Mouse (Mus musculus) NIH3T3 (cell line): ENCODE data around the gene Mitf.

ENCODE experiments used
- DNase-seq: peaks from one replicate; pipeline ENCODE4 v3.0.0-alpha.2; 2012; ENCODE audit warnings: low read depth

The Mitf gene

DNA sequence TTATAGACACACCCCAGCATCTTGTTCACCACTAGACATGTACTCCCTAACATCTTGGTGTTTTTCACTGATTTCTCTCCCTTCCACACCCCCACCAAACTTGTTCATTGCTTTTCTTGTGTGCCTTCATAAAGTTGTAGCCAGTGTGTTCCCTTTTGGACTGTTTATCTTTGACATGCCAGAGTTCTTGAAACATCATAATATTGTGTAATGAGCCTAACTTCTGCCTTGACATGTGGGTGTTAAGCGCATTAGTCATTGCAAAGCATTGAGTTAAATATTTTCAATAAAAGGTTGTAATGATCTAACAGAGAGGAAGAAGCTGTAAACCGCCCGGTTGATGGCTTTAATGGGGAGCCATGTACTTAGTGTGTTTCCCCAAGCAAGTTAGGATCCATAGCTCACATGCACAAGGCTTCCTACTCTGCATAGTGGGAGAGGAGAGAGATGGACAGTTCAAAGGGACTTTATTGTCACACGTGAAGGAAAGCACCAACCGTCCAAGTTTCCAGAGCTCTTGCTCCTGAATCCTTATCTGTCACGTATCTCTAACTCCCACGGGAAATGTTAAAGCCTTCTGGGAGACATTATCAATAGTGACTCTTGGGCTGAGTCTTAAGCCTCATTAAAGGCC lies 19.9 kb downstream of the Mitf start:
- DNase-seq: peak; percentile 72

DNA sequence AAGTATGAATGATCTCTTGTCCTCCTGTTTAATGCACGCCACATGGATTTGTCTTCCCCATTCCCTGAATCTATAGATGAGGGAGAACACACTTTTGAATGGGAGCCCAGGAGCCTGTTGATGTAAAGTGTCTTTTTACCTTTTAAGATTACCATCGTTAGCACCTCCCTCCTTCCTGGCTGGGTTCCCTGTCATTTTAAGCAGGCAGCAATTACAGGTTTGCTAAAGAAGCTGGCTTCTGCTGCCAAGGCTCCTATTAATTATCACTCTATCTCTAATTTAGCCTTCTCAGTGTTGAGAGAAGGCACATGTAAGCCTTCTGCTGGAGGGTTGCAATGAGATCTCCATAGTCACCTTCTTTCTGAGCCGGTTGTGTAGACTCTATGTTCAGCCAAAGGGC lies 21.2 kb downstream of the Mitf start:
- no peak for DNase-seq

DNA sequence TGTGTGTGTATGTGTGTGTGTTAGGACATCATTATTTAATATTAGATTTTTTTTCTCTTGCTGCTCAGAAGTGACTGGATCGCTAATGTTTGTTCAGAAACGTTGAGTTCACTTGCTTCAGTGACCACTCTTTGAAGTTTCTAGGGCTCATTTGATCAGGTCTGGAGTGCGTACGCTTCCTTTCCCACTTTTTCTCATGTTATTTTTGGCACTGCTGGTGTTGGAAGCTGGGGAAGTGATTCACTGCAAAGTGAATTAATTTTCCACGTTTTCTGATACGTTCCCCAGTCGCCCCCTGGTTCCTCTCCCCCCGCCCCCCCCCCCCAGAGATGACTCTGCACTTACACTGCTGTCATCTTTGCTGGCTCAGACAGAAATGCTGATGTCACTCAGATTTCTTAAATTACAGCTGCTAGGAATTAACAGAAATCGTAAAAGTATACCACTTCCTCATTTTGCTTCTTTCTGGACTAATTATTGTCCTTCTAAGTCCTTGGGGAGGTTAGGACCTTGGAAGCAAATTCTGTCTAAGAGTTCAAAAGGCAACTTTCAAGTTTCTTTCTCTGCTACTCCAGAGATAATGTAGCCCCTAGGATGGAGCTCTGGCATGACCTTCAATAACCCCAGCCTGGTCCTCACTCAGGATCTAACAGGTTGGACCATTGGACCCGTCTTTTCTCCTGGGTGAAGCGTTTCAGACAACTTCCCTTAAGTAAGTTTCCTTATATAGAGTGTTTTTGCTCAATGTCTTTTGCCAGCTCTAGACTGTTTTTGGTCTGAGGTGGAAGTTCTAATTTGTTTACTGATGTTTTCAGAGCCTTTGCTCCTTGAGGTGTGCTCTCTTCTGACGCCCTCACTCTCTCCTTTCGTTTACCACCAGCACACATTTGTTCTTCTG lies 22.2 kb downstream of the Mitf start:
- peak; percentile 64 for DNase-seq

DNA sequence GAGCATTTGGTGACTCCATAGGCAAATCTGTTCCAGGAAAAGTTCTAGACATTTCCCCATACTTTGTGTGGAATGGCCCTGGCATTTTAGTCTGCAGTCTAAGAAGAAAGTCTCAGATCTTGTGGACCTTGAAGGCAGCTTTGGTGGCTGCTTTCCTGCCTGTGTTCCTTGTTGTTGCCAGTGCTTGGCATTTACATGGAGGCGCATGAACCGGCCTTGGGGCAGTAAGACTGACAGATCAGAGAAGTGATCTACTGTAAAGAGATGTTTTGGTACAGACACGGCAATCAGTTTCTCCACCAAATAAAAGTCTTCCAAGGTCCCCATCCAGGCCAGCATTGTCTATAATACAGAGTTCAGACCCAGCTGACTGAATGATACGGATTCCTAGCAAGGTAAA lies 25.6 kb downstream of the Mitf start:
- DNase-seq: no peak

DNA sequence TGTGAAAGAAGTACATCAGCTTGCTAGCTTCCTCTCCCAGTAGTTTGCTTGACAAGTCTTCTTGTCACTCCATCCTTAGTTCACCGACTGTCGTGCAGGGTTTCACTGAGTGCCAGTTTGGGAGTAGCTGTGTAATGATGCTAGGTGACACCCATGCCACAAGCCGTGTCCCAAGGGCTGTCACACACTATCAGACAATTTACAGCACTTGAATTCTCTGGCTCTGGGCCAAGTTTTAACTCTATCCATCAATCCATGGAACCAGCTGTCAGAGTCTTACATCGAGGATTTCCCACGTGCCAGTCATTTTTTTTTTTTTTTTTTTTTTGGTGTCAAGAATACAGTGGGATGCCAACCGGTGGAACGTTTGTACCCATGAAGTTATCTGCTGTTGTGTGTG lies 29.3 kb downstream of the Mitf start:
- DNase-seq: no peak

DNA sequence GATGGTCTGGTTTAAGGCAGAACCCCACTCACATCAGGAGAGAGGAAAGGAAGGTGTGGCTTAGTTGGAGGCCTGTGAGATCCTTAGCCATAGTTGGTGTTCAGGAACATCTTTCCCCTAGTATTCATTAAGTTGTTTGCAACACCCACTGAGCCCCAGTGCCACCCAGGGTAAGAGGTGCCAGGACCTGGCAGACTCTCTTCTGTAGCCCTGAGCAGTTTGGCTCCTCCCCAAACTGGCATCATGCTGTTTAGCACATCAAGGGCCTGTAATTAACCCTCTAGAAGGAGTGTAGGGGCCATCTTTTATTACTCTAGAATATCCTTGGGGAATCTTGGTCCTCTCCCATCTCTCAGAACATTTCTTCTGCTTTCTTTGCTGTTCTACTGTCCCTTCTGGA lies 30.9 kb downstream of the Mitf start:
- DNase-seq: no peak

DNA sequence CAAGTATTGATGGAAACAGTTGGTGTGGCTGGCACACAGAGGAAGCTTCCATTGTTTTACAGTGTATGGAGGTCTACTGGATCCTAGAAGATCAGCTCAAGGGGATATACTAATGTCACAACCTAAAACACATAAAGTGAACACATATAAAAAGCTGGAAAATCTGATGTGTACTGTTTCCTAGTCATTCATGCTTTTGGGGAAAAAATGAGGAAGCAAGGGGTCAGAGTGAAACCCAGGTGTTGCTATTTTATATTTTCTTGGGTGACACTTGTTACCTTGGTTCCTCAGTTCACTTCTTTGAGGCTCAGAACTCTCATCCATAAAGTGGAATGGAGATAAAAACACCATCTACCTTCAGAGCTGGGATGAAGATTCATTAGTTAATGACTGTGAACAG lies 32.7 kb downstream of the Mitf start:
- no peak for DNase-seq

DNA sequence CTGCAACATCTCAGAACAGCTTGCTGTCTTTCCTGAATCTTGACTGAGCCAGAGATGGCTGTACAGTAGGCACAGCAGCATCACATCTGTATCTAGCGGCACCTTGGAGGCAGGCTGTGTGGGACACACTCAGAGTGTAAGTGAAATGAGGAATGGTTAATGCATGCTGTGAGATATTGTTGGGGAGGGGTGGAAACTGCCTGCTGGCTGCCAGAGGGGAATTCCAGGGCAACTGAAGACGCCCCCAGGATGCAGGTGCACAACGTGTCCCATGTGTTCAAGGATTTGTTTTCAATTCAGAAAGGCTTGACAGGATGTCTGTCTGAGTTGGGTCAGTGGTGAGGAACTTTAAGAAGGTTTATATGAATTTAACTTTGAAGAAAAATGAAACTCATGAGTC lies 37.3 kb downstream of the Mitf start:
- no peak for DNase-seq

DNA sequence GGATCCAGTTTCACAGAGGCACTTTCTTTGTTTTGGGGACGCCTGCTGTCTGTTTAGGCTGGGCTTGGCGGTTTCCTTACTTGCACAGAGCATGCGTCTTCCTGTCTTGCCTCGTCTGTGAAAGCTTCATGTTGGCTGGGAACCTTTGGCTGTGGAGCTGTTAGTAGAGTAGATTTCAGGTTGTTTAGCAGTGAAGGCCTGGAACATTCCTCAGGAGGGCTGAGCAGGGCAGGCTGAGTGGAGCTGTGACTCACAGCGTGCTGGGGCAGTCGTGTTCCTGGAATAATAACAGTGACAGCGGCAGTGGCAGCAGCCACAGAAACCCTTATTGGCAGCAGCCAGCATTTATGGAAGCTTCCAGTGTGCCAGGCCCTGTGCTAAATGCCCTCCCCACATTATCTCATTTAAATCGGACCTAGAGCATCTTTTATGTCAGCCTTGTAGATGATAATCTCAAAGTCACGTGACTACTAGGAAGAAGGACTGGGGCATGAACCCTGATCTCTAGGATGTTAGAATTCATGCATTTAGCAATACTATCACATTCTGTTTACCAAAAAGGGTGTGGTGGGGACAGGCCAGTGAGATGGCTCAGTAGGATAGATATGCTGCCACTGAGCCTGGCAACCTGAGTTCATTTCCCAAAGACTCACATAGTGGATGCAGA lies 41.5 kb downstream of the Mitf start:
- DNase-seq: peak; percentile 71

DNA sequence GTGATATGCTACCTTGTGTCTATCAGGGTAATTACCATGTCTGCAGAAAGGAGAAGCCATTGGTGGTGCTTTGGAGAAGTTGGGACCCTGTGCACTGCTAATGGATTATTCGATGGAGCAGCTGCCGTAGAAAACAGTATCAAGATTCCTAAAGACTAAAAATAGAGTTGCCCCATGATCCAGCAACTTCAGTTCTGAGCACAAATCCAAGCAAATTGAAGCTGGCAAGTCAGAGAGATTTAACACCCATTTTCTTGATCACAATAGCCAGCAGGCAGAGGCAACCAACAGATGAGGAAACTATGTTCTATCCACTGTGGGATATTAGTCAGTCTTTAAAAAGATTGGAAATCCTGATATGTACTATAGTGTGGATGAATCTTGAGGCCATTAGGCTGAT lies 47.4 kb downstream of the Mitf start:
- peak; percentile 89 for DNase-seq

DNA sequence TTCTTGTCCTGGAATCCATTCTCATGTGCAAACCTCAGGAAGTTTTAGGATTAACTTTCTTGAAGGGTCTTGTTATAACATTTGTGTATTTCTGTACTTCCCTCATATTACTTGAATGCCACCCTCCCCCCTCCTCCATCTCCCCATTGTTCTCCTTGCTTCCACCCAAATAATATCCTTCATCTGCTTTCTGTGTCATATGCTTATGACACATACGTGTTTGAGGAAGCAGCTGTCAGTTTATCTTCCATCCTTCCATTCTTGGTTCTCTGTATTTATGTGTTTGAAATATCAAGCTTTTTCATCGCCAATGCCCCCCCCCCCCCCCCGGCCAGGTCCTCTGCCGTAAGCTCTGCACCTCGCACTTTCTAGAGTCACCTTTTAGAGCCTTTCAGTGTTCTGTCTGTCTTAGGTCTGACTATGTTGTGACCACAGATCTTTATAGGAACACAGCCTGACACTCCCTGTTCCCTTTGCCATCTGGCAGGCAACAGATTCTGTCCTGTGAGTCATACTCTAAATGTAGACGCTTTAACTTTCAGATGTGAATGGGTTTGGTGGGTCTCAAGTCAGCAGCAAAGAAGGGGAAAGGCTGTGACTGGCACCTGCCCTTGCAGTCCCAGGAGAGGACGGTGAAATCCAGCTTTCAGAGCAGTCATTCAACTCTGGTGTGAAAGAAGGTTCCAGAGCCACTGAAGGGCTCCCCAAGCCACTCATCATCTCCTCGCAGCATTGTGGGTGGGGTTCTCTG lies 48.7 kb downstream of the Mitf start:
- DNase-seq: peak; percentile 67

DNA sequence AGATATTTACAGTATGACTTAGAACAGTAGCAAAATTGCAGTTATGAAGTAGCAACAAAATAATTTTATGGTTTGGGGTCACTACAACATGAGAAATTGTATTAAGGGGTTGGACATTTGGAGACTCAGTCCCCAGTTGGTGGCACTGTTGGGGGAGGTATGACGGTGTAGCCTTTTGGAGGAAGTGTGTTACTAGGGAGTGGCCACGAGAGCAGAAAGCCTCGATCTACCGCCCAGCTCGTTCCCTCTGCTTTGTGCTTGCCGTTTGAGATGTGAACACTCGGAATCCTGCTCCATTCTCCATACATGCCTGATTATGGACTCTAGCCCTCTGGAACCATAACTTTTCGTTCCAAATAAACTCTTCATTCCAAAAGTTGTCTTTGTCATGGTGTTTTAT lies 49.6 kb downstream of the Mitf start:
- DNase-seq: no peak

DNA sequence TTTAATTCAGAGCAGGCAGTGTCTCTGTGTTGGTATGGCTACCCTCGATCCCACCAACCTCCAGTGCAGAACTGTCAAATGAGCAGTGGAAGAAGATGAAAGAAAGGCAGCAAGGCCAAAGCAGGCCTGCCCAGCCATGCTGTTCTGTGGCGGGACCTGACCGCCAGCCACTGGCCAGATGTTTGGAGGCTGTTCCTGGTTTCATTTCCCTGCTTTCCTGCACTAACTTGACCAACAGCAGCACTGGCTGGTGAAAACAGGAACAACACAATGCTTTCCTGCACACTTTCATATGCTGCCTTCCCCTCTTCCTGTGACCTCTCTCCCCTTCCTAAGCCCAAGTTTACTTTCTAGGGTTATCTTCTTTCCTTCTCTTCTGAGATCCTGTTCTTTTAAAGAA lies 50.8 kb downstream of the Mitf start:
- peak; percentile 47 for DNase-seq

DNA sequence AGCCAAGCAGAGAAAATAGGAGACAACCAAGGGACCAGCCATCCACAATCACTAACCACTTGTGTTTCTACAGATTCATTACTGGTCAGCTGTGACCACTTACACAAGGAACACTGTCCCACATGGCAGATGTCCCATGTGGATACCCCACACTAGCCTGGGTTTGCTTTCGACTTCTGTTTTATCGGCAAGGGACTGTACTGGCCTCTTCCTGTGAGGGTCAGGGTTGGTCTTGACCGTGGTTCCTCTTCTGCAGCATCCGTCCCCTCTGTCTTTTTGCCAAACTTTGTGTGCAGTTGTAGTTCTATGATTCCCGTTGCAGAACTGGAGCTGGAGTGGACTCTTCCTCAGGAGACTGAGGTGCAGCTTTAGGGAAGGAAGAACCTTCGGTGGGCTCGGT lies 59.7 kb downstream of the Mitf start:
- no peak for DNase-seq

DNA sequence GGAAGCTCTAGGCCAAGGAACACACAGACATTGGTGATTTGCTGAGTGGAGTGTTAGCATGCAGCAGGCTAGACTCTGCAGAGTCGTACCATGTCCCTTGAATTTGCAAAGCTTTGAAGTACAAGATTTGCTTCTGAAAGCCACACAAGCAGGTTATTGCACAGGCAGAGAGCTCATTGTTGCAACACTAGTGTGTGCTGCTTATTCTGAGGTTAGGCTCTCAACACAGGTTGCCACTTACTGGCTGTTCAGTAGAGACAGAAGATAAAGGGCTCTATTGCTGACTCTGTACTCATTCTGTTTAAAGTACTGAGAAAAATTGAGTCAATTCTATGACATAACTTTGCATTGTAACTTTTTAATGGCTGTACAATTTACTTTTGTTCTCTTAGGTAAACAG lies 61.2 kb downstream of the Mitf start:
- no peak for DNase-seq

DNA sequence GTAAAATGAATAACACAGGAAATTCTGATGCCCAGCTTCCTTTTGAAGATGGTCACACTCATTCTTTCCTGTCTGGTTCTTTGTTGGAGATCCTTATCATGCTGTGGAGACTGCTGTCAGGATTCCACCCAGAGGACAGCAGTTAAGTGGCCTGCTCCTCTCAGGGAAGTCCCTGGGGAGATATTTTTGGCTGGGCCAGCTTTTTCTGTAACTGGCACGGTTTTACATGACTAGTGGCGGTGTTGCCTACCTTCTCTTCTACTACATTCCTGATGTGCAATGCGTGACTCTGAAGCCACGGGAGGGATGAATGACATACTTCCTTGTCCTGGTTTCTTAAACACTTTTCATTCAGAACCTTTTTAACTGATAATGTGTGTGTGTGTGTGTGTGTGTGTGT lies 63.1 kb downstream of the Mitf start:
- no peak for DNase-seq

DNA sequence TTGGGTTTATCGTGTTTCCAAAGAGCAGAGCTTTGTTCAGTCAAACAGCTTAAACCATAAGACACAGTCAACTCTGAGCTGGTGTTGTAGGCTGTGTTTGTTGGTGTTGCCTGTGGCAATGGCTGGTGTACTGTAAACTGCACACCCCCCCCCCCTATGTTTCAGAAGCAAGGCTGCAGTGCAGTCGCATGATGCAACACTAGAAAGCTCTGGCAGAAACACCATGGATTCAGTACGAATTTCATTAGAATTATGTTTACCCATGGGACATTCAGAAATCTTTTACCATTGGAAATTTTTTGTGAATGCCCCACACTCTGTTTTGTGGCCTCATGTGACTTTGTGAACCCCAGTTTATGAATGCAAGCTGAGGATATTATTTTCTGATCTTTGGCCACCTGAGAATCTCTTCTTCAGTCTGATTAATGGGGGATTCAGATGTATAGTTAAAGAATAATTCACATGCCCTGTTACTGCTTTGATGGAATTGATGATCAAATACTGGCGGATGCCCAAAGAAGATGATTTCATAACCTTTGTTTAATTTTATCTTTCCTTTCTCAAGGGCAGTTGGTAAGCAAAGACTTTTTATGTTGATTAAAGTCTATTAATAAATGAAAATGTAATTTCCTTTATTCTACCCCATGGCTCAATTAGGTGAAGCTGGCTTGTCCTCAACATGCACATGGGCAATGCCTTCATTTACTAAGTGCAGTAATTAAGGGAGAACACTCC lies 64.6 kb downstream of the Mitf start:
- DNase-seq: peak; percentile 69

DNA sequence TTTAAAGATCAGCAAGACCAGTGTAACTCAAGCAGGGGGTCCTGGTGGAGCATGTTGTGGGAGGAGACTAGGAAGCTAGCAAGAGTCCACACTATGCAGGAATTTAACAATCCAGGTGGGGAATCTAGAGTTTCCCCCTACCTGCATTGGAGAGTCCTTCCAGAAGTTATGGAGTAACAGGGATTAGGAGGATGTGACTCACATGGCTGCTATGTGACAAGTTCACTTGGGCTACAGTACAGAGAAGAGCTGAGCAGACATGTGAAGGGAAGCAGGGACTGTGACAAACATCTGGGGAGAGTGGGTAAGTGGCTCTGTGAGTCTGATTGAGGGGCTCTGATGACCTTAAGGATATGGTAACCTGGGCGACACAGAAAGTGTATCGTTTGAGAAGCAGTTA lies 66.2 kb downstream of the Mitf start:
- no peak for DNase-seq

DNA sequence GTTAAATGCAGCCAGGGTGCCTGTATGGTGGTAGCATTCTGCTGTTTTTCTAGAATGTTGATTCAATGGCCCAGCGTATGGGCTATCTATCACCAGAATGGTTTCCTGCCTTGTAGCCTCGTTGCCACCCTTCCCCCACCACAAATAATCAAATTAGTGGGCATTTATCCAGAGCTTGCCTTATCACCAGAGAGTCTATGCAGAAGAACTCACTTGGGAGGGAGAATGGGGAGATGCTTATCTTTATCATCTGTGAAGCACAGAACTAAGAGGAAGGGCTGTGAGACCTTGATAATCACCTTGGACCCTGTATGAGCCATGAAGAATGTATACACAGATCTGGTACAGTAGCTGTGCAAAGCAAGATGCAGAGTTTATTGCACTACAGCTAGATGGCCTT lies 70.1 kb downstream of the Mitf start:
- no peak for DNase-seq

DNA sequence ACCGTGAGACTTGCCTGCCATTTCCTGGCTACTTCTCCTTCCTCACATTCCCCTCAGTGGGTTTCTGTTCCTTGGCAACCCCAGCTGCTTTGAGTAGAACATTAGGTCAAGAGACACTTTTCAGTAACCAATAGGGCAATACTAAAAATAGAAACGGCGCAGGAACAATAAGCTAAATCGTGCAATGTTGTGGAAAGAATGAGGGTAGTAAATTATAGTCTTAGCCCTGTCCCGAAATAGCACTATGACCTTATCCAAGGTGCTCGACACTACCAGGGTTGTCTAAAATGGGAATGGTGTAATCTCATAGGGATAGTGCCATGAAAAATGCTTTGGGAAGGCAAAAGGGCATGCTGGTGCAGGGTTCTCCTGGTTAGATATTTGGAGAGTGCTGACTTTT lies 70.6 kb downstream of the Mitf start:
- DNase-seq: no peak

DNA sequence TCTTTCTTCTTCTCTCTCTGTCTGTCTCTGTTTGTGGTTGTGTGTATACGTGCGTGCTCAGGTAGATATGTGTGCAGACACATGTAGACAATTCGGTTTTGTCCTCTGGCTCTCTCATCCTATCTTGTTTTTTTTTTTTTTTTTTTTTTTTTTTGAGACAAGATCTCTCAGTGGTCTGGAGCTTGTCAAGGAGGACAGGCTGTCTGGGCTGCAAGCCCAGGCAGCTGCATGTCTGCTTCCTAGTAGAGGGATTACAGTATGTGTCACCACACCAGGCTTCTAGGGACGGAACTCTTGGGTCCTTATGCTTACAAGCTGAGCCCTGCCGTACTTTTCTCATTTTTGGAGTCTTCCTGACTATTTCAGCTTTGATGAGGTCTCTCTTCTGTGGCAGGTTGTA lies 73.5 kb downstream of the Mitf start:
- DNase-seq: peak; percentile 49

DNA sequence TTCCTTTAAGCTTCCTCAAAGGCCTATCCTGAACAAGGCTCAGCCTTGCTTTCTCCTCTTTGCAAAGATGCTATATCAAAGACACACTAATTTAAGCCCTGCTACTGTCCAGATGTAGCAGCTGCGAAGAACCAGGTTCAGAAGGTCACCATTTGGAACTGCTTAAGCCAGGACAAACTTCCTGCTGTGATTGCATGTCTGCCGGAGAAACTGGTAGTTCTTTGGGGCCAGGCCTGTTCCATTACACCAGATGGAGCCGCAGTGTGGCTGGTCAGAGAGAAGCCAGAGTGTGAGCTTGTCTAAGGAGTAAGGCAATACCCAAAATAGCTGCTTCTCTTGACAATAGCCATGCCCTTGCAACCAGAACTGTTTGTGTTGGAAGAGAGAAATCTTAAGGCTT lies 75.1 kb downstream of the Mitf start:
- DNase-seq: peak; percentile 39
